Mouse (Mus musculus) ES-Bruce4 (cell line): ENCODE measurements around the gene Fam57b. TPM values are rescaled to one million over a fixed set of nuclear protein-coding genes. Genes with fewer than 3 reads are reported as not detected.

Experiments used
- H3K27ac ChIP-seq: 2 replicates; pipeline ENCODE4 v1.5.1; 2012; ENCODE audit warnings: low read length, inconsistent platforms; ENCODE audit not compliant: insufficient read depth
- H3K27me3 ChIP-seq: 2 replicates; pipeline ENCODE4 v1.6.1; 2012; ENCODE audit warnings: mild to moderate bottlenecking, low read length, inconsistent platforms; ENCODE audit not compliant: control insufficient read depth, poor library complexity, insufficient read depth, severe bottlenecking
- H3K36me3 ChIP-seq: 2 replicates; pipeline ENCODE4 v1.6.1; 2012; ENCODE audit warnings: inconsistent platforms, mild to moderate bottlenecking, low read length, moderate library complexity; ENCODE audit not compliant: control insufficient read depth, poor library complexity, insufficient read depth, severe bottlenecking
- H3K4me1 ChIP-seq: one replicate; pipeline ENCODE4 v1.8.1; 2011; ENCODE audit warnings: low read length; ENCODE audit not compliant: control insufficient read depth, insufficient read depth
- H3K4me3 ChIP-seq: 2 replicates; pipeline ENCODE4 v1.5.1; 2011; ENCODE audit warnings: low read depth, mild to moderate bottlenecking, low read length
- H3K9ac ChIP-seq: 2 replicates; pipeline ENCODE4 v1.6.1; 2012; ENCODE audit warnings: low read depth, mild to moderate bottlenecking, inconsistent platforms; ENCODE audit not compliant: poor library complexity, severe bottlenecking
- H3K9me3 ChIP-seq: replicated peaks from 2 replicates; pipeline ENCODE4 v1.6.1; 2012; ENCODE audit warnings: mild to moderate bottlenecking, low read length, inconsistent platforms; ENCODE audit not compliant: control insufficient read depth, poor library complexity, insufficient read depth, severe bottlenecking
- CTCF ChIP-seq: IDR thresholded peaks from one replicate; pipeline ENCODE4 v1.8.1; 2011; ENCODE audit warnings: low read depth, low read length
- EP300 ChIP-seq: IDR thresholded peaks from 2 replicates; pipeline ENCODE4 v1.6.1; 2011; ENCODE audit warnings: low read depth, low read length; ENCODE audit not compliant: insufficient read depth
- POLR2A ChIP-seq: IDR thresholded peaks from one replicate; pipeline ENCODE4 v1.8.1; 2011; ENCODE audit warnings: low read length; ENCODE audit not compliant: insufficient read depth
- polyA plus RNA-seq: library from polyadenylated mRNA; stranded (reverse); fragments of >200 nt; gene quantifications from 2 replicates; pipeline ENCODE4 v1.2.4, GENCODE M21; 2011; ENCODE audit warnings: low read depth; ENCODE audit not compliant: missing spikeins, insufficient read depth, insufficient read length

Gene Fam57b
- polyA plus RNA-seq, 1 experiment: 2.7 TPM

DNA sequence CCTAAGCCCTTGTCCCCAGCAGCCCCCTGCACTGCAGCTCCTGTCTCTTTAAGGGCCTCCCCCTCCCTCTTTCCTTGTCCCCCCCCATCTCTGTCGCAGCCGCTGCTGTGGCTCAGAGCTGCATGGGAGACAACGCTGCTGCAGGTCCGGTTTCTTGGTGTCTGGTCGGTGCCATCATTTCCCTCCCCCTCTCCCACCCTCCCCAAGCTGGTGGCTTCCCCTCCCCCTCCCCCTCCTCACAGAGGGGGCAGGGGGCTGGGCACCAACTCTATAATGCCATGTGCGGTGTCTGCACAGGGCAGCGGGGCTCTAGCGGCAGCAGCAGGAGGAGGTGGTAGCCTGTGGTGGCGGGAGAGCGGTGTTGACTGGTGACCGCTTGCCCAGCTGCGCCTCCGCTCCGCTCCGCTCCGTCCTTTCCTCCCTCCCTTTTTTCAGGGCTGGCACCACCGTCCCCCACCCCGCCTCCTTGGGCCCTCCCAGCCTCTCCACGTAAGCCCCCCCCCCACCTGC is 25.8 kb downstream of the Fam57b start:
- Histone ChIP-seq H3K36me3 (no peaks in the 10 kb centered on the region), H3K4me1 (peaks cover 10% of the 10 kb centered on the region), H3K9ac (peak overlapping the region; percentile 34), H3K4me3 (peak overlapping the region; percentile 56), H3K9me3 (no peaks in the 10 kb centered on the region), H3K27me3 (no peaks in the 10 kb centered on the region), H3K27ac (no peak overlapping the region)
- TF ChIP-seq EP300 (no peak), CTCF (no peak), POLR2A (no peak)

GRCm38 (mm10) chr7:126823940-126824339 is 26.5 kb downstream of the Fam57b start:
- H3K4me3 ChIP-seq: peak overlapping the region; percentile 3
- TF ChIP-seq EP300: no peak

DNA sequence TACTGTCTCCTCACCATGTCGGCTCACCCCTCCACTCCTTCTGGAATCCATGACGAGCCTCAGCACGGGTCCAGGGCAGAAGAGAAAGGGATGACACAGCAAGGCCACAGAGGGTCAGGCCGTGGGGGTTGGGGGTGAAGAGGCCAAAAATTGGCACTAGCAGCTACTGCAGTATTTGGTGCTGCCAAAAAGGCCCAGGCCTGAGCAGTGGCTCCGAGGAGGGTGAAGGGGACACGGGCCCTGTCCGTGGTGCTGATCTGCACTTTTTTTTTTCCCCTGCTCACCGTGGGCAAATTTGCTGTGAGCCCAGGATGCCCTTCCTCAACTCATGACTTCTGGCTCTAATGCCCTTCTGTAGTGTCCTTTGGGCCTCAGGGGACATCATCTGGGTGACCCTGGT is 27.9 kb downstream of the Fam57b start:
- Histone ChIP-seq H3K27ac (no peak overlapping the region), H3K36me3 (no peaks in the 10 kb centered on the region), H3K27me3 (no peaks in the 10 kb centered on the region), H3K9me3 (no peaks in the 10 kb centered on the region), H3K4me3 (no peak overlapping the region), H3K9ac (no peak overlapping the region), H3K4me1 (peaks cover 10% of the 10 kb centered on the region)
- TF ChIP-seq POLR2A (no peak), EP300 (no peak), CTCF (no peak)

More at GRCm38 (mm10) chr7:126823940-126824339, 26.5 kb downstream of the Fam57b start:
- no peaks in the 10 kb centered on the region for H3K36me3 ChIP-seq
- peak overlapping the region; percentile 34; the same call in 1 of the 2 replicates for H3K9ac ChIP-seq
- H3K4me1 ChIP-seq: peaks cover 11% of the 10 kb centered on the region
- no peaks in the 10 kb centered on the region for H3K9me3 ChIP-seq
- H3K27me3 ChIP-seq: no peaks in the 10 kb centered on the region
- no peak overlapping the region for H3K27ac ChIP-seq

DNA sequence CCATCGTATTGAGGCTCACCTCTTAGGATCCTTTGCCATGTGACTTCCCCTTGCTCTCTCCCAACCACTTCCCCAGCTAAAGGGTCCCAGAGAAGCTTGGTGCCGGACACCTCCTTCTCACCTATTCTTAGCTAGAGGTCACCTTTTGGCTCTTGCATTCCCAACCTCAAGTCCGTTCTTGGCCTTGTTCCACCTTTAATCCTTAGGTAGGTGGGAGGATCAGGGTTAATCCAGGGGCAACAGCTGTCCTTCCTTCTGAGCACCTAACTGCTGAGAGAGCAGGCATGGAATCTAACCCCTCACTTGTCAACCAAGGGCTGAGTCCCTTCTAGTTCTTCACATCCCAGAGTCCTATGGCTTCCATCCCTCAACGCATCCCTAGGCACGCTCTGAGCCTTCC is 28.5 kb downstream of the Fam57b start:
- Histone ChIP-seq H3K27me3 (no peaks in the 10 kb centered on the region), H3K4me1 (peaks cover 10% of the 10 kb centered on the region), H3K36me3 (no peaks in the 10 kb centered on the region), H3K4me3 (no peak overlapping the region), H3K9ac (no peak overlapping the region), H3K9me3 (no peaks in the 10 kb centered on the region), H3K27ac (no peak overlapping the region)
- TF ChIP-seq CTCF: no peak
- TF ChIP-seq EP300: no peak
- TF ChIP-seq POLR2A: no peak

DNA sequence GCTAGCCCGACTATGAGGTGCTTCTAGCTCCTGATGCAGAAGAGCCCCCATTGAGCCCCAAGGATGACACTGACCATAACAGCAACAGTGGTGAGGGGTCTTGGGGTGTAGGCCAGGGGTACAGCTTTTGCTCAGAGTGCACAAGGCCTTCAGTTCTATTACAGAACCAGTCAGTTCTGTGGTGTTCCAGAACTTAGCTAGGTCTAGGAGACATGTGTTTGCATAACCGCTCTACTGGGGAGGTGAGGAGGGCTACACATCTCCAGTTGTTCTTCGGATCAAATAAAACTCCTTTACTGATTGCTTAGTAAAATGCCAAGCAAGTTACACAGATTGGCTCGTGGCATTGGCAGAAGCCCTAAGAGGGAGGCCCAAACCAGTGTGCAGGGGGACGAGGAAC is 34.1 kb downstream of the Fam57b start, which contains the start of gene 4930451I11Rik:
Gene 4930451I11Rik, minus strand, starts transcription at position 101 of the 400 bp plus-strand sequence.
- H3K27ac ChIP-seq: no peak within 1 kb of the TSS
- peaks cover 3% of the 10 kb centered on the region for H3K4me1 ChIP-seq
- no peaks in the 10 kb centered on the region for H3K27me3 ChIP-seq
- H3K9me3 ChIP-seq: no peaks in the 10 kb centered on the region
- H3K4me3 ChIP-seq: peak within 1 kb of the TSS; percentile 69
- no peaks in the 10 kb centered on the region for H3K36me3 ChIP-seq
- H3K9ac ChIP-seq: no peak within 1 kb of the TSS
- TF ChIP-seq EP300: no peak
- TF ChIP-seq POLR2A: no peak
- no peak for TF ChIP-seq CTCF

DNA sequence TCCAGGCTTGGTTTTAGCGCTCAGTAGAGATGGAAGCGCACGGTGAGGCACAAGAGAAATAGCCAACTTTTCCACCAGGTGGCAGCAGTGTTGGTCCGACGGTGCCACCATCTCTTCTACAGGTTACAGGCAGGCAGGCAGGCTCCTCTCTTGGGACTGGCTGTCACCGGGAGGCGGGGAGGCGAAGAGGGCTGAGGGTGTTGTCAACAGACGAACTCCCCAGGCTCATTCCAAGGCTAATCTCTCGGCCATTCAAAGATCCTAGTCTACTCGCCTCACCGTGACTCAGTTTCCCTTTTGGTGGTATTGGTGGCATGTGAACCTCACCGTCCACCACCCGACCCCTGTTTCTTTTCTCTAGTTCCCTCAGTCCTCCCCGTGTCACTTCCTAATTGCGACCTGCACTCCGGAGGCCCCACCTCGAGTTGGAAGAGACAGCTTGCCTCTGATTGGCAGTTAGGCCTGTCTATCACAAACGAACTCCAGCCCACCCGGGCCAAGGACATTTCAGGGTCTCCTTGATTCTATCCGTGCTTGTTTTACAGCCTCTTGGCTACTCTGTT is 34.6 kb downstream of the Fam57b start:
- Histone ChIP-seq H3K4me3 (peak overlapping the region; percentile 69), H3K27ac (no peak overlapping the region), H3K36me3 (no peaks in the 10 kb centered on the region), H3K4me1 (peaks cover 3% of the 10 kb centered on the region), H3K27me3 (no peaks in the 10 kb centered on the region), H3K9me3 (no peaks in the 10 kb centered on the region), H3K9ac (no peak overlapping the region)
- no peak for TF ChIP-seq POLR2A
- peak; percentile 90 for TF ChIP-seq CTCF
- TF ChIP-seq EP300: no peak
